Mouse (Mus musculus): ENCODE results near the gene Gnmt.

Gnmt gene

GRCm38 (mm10) chr17:46742986-46743385, 14.0 kb upstream of the Gnmt start:
- ATAC-seq (ENCODE audit: low TSS enrichment), result no peak

- ATAC-seq (ENCODE audit: low TSS enrichment), result no peak
Observed at GRCm38 (mm10) chr17:46741305-46741704, 12.3 kb upstream of the Gnmt start.

- ATAC-seq (ENCODE audit: low TSS enrichment), result peak; percentile 44; the same call in 1 of the 2 replicates
Observed at GRCm38 (mm10) chr17:46736160-46736559, 7.2 kb upstream of the Gnmt start.

GRCm38 (mm10) chr17:46735287-46735686, 6.3 kb upstream of the Gnmt start:
- no peak for ATAC-seq (ENCODE audit: low TSS enrichment)

- no peak for ATAC-seq (ENCODE audit: low TSS enrichment)
Observed at GRCm38 (mm10) chr17:46734055-46734454, 5.1 kb upstream of the Gnmt start.

GRCm38 (mm10) chr17:46728496-46728895, 472 bp downstream of the Gnmt start:
- ATAC-seq (ENCODE audit: low TSS enrichment), result no peak

- no peak for ATAC-seq (ENCODE audit: low TSS enrichment)
Observed at GRCm38 (mm10) chr17:46728021-46728420, 947 bp downstream of the Gnmt start.

GRCm38 (mm10) chr17:46727271-46727670, 1.7 kb downstream of the Gnmt start:
- no peak for ATAC-seq (ENCODE audit: low TSS enrichment)

GRCm38 (mm10) chr17:46725731-46726645, 3.0 kb downstream of the Gnmt start:
- no peak for ATAC-seq (ENCODE audit: low TSS enrichment)

GRCm38 (mm10) chr17:46725273-46725672, 3.7 kb downstream of the Gnmt start:
- ATAC-seq (ENCODE audit: low TSS enrichment), result no peak

GRCm38 (mm10) chr17:46724477-46725084, 4.4 kb downstream of the Gnmt start:
- no peak for ATAC-seq (ENCODE audit: low TSS enrichment)

- no peak for ATAC-seq (ENCODE audit: low TSS enrichment)
Observed at GRCm38 (mm10) chr17:46721077-46721476, 7.9 kb downstream of the Gnmt start.

GRCm38 (mm10) chr17:46714756-46715481, 14.0 kb downstream of the Gnmt start:
- ATAC-seq (ENCODE audit: low TSS enrichment), result no peak

GRCm38 (mm10) chr17:46713849-46714248, 15.1 kb downstream of the Gnmt start:
- no peak for ATAC-seq (ENCODE audit: low TSS enrichment)

GRCm38 (mm10) chr17:46712442-46712841, 16.5 kb downstream of the Gnmt start:
- no peak for ATAC-seq (ENCODE audit: low TSS enrichment)

- ATAC-seq (ENCODE audit: low TSS enrichment), result peak; percentile 56; the same call in 1 of the 2 replicates
Observed at GRCm38 (mm10) chr17:46711612-46712271, 17.2 kb downstream of the Gnmt start.

- peak; percentile 95 for ATAC-seq (ENCODE audit: low TSS enrichment)
Observed at GRCm38 (mm10) chr17:46710959-46711597, 17.9 kb downstream of the Gnmt start, which contains the start of gene Pex6. Gene Pex6 (plus strand): TSS chr17:46711463.

- no peak for ATAC-seq (ENCODE audit: low TSS enrichment)
Observed at GRCm38 (mm10) chr17:46706375-46707089, 22.4 kb downstream of the Gnmt start.

- ATAC-seq (ENCODE audit: low TSS enrichment), result peak; percentile 93
Observed at GRCm38 (mm10) chr17:46704887-46705835, 23.8 kb downstream of the Gnmt start, which contains the start of gene Ppp2r5d. Gene Ppp2r5d (minus strand): TSS chr17:46705111.

Measured in frontal cortex, adult (tissue).